Mouse (Mus musculus) embryonic facial prominence, embryonic 14.5 days (tissue): ENCODE results near the gene Arhgef3. TPM values are rescaled to one million over a fixed set of nuclear protein-coding genes. Genes with fewer than 3 reads are reported as not detected.

Source experiments
- ATAC-seq: fragments of 200-750 bp; cut with Nextera tagmentation; 2 replicates; pipeline ENCODE4 v1.8.0; 2017; ENCODE audit warnings: low read depth, moderate number of reproducible peaks, moderate TSS enrichment
- DNase-seq: peaks from one replicate; pipeline ENCODE4 v3.0.0-alpha.2; 2015; ENCODE audit warnings: low spot score
- H3K27ac ChIP-seq: fragments of 300-500 bp; sonication (generic); replicated peaks from 2 replicates; pipeline ENCODE4 v1.5.1; 2014; ENCODE audit warnings: low read depth, mild to moderate bottlenecking, low read length, moderate library complexity
- H3K27me3 ChIP-seq: fragments of 300-500 bp; sonication (generic); replicated peaks from 2 replicates; pipeline ENCODE4 v1.6.1; 2014; ENCODE audit warnings: low read length; ENCODE audit not compliant: control insufficient read depth, insufficient read depth
- H3K36me3 ChIP-seq: fragments of 300-500 bp; sonication (generic); 2 replicates; pipeline ENCODE4 v1.6.1; 2014; ENCODE audit warnings: low read length, mixed read lengths; ENCODE audit not compliant: control insufficient read depth, insufficient read depth
- H3K4me1 ChIP-seq: fragments of 300-500 bp; sonication (generic); 2 replicates; pipeline ENCODE4 v1.6.1; 2014; ENCODE audit warnings: antibody characterized with exemption, low read length; ENCODE audit not compliant: control insufficient read depth, insufficient read depth
- H3K4me2 ChIP-seq: fragments of 300-500 bp; sonication (generic); 2 replicates; pipeline ENCODE4 v1.6.1; 2014; ENCODE audit warnings: low read depth, mild to moderate bottlenecking, low read length, moderate library complexity, mixed read lengths
- H3K4me3 ChIP-seq: fragments of 300-500 bp; sonication (generic); 2 replicates; pipeline ENCODE4 v1.5.1; 2014; ENCODE audit warnings: low read depth, mild to moderate bottlenecking, low read length
- H3K9ac ChIP-seq: fragments of 300-500 bp; sonication (generic); 2 replicates; pipeline ENCODE4 v1.6.1; 2014; ENCODE audit warnings: low read depth, mild to moderate bottlenecking, low read length, moderate library complexity, mixed read lengths
- H3K9me3 ChIP-seq: fragments of 300-500 bp; sonication (generic); 2 replicates; pipeline ENCODE4 v1.6.1; 2016; ENCODE audit warnings: low read length; ENCODE audit not compliant: control insufficient read depth
- WGBS: fragments of 180-500 bp; shearing (Covaris S2); extraction: QIAGEN DNeasy Blood & Tissue Kit; methylation state at CpG from one replicate; pipeline ENCODE4 v1.1.7; 2014; 5-methylcytosine and 5-hydroxymethylcytosine counted together
- polyA plus RNA-seq: library from polyadenylated mRNA; unstranded; fragments of >200 nt; fragmentation: Nextera tagmentation; extraction: Ambion mirVana; gene quantifications from 2 replicates; pipeline ENCODE4 v1.2.1, GENCODE M21; 2014

Arhgef3 gene
- polyA plus RNA-seq, 1 experiment from 2014 or later, result 15.3 TPM

DNA sequence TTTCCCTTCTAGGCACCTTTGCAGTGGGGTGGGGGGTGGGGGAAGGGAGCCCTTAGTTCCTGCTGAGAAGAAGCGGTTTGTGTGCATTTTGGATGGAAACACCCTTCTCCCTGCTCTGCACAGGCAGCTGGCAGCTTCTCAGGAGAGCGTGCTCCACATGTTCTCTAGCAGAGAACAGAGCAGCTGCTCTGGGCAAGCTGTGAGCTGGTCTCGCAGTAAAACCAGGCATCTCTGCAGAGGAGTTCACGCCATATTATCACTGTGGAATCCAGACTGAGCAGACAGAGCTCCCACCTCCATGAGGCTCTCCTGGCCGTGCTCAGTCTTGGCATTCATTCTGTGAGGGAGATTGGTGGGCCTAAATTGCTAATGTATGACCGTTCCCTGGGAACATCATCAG, 12.0 kb upstream of the Arhgef3 start:
- Histone ChIP-seq H3K4me1 (0 out of 2 replicates have a peak, but pooled peaks cover 6% of the 10 kb centered on the region), H3K27ac (0 out of 2 replicates have a peak overlapping the region, but pooled peaks have one; percentile 18), H3K4me2 (no peak overlapping the region), H3K4me3 (no peak overlapping the region), H3K27me3 (no peaks in the 10 kb centered on the region), H3K9me3 (no peaks in the 10 kb centered on the region), H3K9ac (no peak overlapping the region), H3K36me3 (peaks cover 38% of the 10 kb centered on the region)
- DNase-seq, result peak; percentile 79
- WGBS, result 50% methylated on average over 6 of the region's 6 CpGs
- ATAC-seq, result peak; percentile 26; the same call in 1 of the 2 replicates

DNA sequence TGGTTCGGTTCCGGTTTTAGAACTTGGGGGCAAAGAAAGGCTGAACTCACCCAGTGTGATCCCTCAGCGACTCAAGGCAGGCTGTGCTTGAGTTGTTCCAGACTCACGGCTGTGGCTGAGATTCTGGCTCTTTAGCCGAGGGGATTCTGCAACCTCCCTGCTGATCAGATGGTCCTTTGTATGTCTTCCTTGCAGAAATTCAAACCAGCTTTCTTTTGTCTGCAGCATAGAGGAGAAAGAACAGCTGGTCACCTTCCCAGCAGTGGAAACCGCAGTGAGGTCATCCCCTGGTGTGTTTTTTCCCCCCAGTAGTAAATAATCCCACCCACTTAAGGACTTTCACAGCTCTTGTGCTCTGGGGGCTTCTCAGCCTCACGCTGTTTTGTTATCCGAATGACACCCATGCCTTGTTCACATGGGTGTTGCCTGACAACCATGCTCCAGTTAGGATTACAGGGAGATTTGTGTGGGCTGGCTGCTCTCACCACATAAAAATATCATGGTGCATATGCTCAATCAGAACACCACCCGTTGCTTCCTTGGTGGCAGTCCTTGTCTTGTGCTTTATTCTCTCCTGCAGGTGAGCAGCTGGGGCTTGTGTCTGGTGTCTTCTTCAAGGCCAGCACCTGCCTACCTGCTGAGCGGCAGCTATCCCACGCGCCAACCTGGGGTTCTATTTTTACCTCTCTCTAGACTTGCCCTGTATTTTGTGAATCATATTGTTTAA, 8.8 kb upstream of the Arhgef3 start:
- Histone ChIP-seq H3K9me3 (no peaks in the 10 kb centered on the region), H3K27me3 (no peaks in the 10 kb centered on the region), H3K9ac (no peak overlapping the region), H3K4me3 (no peak overlapping the region), H3K4me1 (0 out of 2 replicates have a peak, but pooled peaks cover 6% of the 10 kb centered on the region), H3K36me3 (peaks cover 14% of the 10 kb centered on the region; the same call in 1 of the 2 replicates), H3K4me2 (no peak overlapping the region), H3K27ac (peak overlapping the region; percentile 50)
- DNase-seq (peak; percentile 80), ATAC-seq (peak; percentile 62)
- WGBS, result 48% methylated on average over 12 of the region's 12 CpGs

DNA sequence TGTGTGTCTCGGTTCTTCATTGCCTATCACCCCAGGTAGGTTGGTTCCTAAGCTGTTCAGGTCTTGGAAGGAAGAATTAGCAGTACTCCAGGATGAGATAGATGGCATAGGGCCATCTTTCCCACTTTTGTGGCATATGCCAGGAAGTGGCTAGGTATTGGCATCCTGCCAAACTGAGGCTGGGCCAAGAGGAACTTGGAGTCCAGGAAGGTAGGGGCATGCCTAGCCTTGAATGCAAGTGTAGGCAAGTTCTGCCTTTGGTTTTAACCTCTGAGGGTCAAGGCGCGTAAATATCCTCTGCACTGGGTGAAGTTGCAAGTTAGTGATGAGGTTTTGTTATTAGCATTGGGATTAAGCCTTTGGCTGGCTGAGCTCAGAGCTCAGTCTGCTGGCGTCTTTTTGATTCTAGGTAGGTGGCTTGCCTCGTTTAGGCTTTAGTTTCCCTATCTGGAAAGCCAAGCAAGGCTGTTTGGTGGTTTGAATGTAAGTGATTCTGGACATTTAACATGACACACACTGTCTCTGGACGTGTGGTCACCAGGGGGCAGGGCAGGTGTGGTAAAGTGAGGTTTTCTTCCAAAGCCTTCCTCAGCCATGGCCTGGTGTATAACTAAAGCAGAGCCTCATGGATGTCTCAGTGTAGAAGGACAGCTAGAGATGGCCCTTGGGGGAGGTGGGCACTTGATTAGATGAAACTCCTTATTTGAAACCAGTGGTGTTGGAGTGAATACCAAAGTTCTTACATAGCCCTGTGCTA, 5.8 kb upstream of the Arhgef3 start:
- H3K9ac ChIP-seq, result no peak overlapping the region
- H3K4me1 ChIP-seq, result 0 out of 2 replicates have a peak, but pooled peaks cover 7% of the 10 kb centered on the region
- no peaks in the 10 kb centered on the region for H3K9me3 ChIP-seq
- H3K27me3 ChIP-seq, result no peaks in the 10 kb centered on the region
- H3K4me3 ChIP-seq, result no peak overlapping the region
- DNase-seq (peak; percentile 43), ATAC-seq (no peak)
- no peak overlapping the region for H3K4me2 ChIP-seq
- no peak overlapping the region for H3K27ac ChIP-seq
- 75% methylated on average over 6 of the region's 6 CpGs for WGBS
- 0 out of 2 replicates have a peak, but pooled peaks cover 4% of the 10 kb centered on the region for H3K36me3 ChIP-seq

DNA sequence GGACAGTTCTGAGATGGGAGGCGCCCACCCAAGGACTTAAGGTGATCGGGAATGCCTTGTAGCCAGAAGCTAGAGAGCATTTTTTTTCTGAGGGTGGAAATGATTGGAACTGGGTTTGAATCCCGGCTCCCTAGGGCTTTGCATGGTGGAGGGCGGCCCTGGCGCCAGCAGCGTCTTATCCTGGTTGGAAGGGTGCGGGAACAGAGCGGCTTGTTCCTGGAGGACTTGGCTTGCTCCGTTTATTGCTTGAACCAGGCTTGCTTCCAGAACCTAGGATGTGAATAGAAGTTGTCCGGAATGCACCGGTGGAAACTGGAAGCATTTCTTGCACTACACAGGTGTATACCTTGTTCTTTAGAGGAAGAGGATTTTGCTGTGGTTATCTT, 569 bp downstream of the Arhgef3 start:
- 17% methylated on average over 11 of the region's 11 CpGs for WGBS
- no peak overlapping the region for H3K27ac ChIP-seq
- peak overlapping the region; percentile 59 for H3K4me3 ChIP-seq
- H3K9me3 ChIP-seq, result no peaks in the 10 kb centered on the region
- H3K9ac ChIP-seq, result peak overlapping the region; percentile 64; the same call in 1 of the 2 replicates
- no peak for DNase-seq
- 0 out of 2 replicates have a peak, but pooled peaks cover 5% of the 10 kb centered on the region for H3K4me1 ChIP-seq
- H3K27me3 ChIP-seq, result 0 out of 2 replicates have a peak, but pooled peaks cover 11% of the 10 kb centered on the region
- no peaks in the 10 kb centered on the region for H3K36me3 ChIP-seq
- ATAC-seq, result no peak
- H3K4me2 ChIP-seq, result peak overlapping the region; percentile 97

DNA sequence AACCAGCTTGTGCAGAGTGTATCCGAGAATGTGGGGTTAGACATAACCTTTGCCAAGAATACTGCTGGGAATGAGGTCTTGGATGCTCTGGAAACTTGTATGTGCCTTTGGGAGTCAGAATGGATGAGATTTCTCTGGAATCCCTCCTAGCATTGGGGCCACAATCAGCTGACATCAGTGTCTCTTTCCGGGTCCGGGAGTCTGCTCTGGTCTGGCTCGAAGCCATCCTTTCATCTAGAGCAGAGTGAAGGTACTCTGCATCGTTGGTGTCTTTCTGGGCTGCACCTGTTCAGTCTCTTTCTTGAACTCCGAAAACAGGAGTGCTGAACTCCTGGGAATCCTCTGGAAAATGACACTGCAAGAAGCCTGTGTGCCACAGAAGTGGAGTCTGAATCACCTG, 1.3 kb downstream of the Arhgef3 start:
- H3K4me2 ChIP-seq, result no peak overlapping the region
- 0 out of 2 replicates have a peak, but pooled peaks cover 5% of the 10 kb centered on the region for H3K4me1 ChIP-seq

DNA sequence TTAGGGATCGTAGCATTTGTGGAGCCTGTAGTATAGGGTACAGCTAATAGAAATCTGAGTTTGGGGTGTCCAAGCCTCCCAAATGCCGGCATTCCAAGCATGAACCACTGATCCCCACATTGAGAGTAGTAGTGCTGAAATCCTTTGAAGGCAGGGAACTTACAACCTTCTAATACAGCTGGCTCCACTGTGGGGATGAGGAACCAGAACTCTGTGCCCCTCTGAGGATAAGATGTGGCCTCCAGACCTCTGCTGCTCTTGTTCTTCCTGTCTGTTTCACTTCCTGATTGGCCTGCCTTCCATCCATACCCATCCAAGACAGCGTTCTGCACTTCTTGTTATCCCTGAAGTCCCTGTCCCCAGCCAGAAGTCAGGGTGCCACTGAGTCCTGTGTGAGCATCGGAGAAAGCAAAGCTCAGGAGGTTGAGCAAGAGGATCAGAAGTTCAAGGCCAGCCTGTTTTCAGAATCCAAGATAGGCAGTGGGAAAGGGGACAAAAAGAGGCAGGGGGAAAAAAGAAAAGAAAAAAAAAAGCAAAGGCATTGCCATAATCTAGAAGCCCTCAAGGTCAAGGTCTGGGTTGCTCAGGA, 2.0 kb downstream of the Arhgef3 start:
- no peaks in the 10 kb centered on the region for H3K9me3 ChIP-seq

More for the DNA sequence above, 1.3 kb downstream of the Arhgef3 start:
- H3K27ac ChIP-seq, result no peak overlapping the region
- no peak for ATAC-seq
- H3K9me3 ChIP-seq, result no peaks in the 10 kb centered on the region
- no peak overlapping the region for H3K4me3 ChIP-seq
- no peak overlapping the region for H3K9ac ChIP-seq
- no peaks in the 10 kb centered on the region for H3K36me3 ChIP-seq
- DNase-seq, result no peak
- H3K27me3 ChIP-seq, result 0 out of 2 replicates have a peak, but pooled peaks cover 11% of the 10 kb centered on the region
- WGBS, result 57% methylated on average over 6 of the region's 6 CpGs

DNA sequence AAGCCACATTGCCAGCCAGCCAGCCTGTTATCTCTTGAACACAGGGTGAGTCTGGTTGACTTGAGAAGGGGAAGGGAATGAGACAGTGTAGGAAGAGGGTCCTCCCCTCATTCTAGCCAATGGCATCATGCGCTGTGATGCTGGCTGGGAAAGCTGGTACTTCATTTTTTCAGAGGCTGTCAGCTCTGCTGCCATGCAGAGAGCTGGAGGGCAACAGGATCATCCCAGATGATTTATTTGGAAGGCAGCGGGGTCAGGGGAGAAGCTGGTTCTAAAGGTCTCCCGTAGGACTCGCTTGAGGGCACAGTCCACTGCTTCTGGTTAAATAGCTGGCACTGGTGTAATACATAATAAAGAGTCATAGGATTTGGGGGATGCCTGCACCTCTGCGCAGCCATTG, 3.8 kb downstream of the Arhgef3 start:
- ATAC-seq (no peak), DNase-seq (no peak)
- H3K9ac ChIP-seq, result no peak overlapping the region
- H3K27me3 ChIP-seq, result 0 out of 2 replicates have a peak, but pooled peaks cover 11% of the 10 kb centered on the region
- 87% methylated on average over 5 of the region's 5 CpGs for whole genome bisulfite sequencing
- no peak overlapping the region for H3K4me2 ChIP-seq
- no peaks in the 10 kb centered on the region for H3K9me3 ChIP-seq
- H3K27ac ChIP-seq, result no peak overlapping the region
- H3K36me3 ChIP-seq, result no peaks in the 10 kb centered on the region
- peaks cover 17% of the 10 kb centered on the region; the same call in 1 of the 2 replicates for H3K4me1 ChIP-seq
- no peak overlapping the region for H3K4me3 ChIP-seq

More for the DNA sequence above, 2.0 kb downstream of the Arhgef3 start:
- Histone ChIP-seq H3K4me3 (no peak overlapping the region), H3K27me3 (0 out of 2 replicates have a peak, but pooled peaks cover 11% of the 10 kb centered on the region), H3K36me3 (no peaks in the 10 kb centered on the region), H3K9ac (no peak overlapping the region), H3K4me1 (0 out of 2 replicates have a peak, but pooled peaks cover 5% of the 10 kb centered on the region), H3K27ac (no peak overlapping the region), H3K4me2 (no peak overlapping the region)
- 72% methylated on average over 4 of the region's 4 CpGs for WGBS
- DNase-seq (no peak), ATAC-seq (no peak)

DNA sequence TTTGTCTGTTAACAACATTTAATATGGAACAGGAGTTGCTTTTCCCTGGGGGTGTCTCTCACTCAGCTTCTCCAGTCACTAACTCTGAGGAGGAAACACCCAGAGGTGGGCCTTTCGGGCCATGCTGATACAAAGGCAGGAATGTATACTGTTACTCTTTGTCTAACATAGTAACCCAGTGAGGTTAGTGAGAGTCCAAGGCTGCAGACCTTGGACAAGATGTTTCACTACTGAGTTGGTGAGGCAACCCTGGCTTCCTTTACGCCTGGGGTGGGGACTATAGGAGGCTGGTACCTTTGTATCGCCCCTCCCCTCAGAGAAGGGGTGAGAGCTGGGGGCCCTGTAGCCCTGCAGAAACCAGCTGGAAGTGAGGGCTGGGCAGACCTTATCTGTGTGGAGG, 7.9 kb downstream of the Arhgef3 start:
- no peaks in the 10 kb centered on the region for H3K9me3 ChIP-seq
- WGBS, result 59% methylated on average over 3 of the region's 3 CpGs
- no peak for DNase-seq
- H3K4me3 ChIP-seq, result no peak overlapping the region
- H3K36me3 ChIP-seq, result no peaks in the 10 kb centered on the region
- H3K27ac ChIP-seq, result no peak overlapping the region
- H3K4me2 ChIP-seq, result no peak overlapping the region
- H3K9ac ChIP-seq, result no peak overlapping the region
- H3K27me3 ChIP-seq, result no peaks in the 10 kb centered on the region
- no peak for ATAC-seq
- peaks cover 13% of the 10 kb centered on the region; the same call in 1 of the 2 replicates for H3K4me1 ChIP-seq
